Mouse (Mus musculus) kidney, embryonic 15.5 days (tissue): ENCODE data around the gene Slc22a20. TPM values are rescaled to one million over a fixed set of nuclear protein-coding genes. Genes with fewer than 3 reads are reported as not detected.

ENCODE experiments used
- ATAC-seq: fragments of 200-750 bp; cut with Nextera tagmentation; replicated peaks from 2 replicates; pipeline ENCODE4 v1.8.0; 2017; ENCODE audit warnings: moderate TSS enrichment; ENCODE audit not compliant: low FRiP score
- H3K27ac ChIP-seq: fragments of 300-500 bp; sonication (generic); 2 replicates; pipeline ENCODE4 v1.5.1; 2015; ENCODE audit warnings: mild to moderate bottlenecking, inconsistent platforms
- H3K27me3 ChIP-seq: fragments of 300-500 bp; sonication (generic); 2 replicates; pipeline ENCODE4 v1.6.1; 2015; ENCODE audit warnings: inconsistent platforms
- H3K36me3 ChIP-seq: fragments of 300-500 bp; sonication (generic); 2 replicates; pipeline ENCODE4 v1.6.1; 2015; ENCODE audit warnings: inconsistent platforms
- H3K4me1 ChIP-seq: fragments of 300-500 bp; sonication (generic); 2 replicates; pipeline ENCODE4 v1.6.1; 2015; ENCODE audit warnings: inconsistent platforms
- H3K4me2 ChIP-seq: fragments of 300-500 bp; sonication (generic); 2 replicates; pipeline ENCODE4 v1.6.1; 2015; ENCODE audit warnings: moderate library complexity, mild to moderate bottlenecking, inconsistent platforms
- H3K4me3 ChIP-seq: fragments of 300-500 bp; sonication (generic); replicated peaks from 2 replicates; pipeline ENCODE4 v1.5.1; 2015; ENCODE audit warnings: mild to moderate bottlenecking, inconsistent platforms
- H3K9ac ChIP-seq: fragments of 300-500 bp; sonication (generic); 2 replicates; pipeline ENCODE4 v1.6.1; 2015; ENCODE audit warnings: mild to moderate bottlenecking, inconsistent platforms
- H3K9me3 ChIP-seq: fragments of 300-500 bp; sonication (generic); replicated peaks from 2 replicates; pipeline ENCODE4 v1.6.1; 2016; ENCODE audit warnings: inconsistent platforms
- WGBS: fragments of 180-500 bp; shearing (Covaris S2); methylation state at CpG from one replicate; pipeline ENCODE4 v1.1.7; 2015; ENCODE audit warnings: mixed read lengths; 5-methylcytosine and 5-hydroxymethylcytosine counted together
- polyA plus RNA-seq: library from polyadenylated mRNA; unstranded; fragments of >200 nt; fragmentation: Nextera tagmentation; extraction: Ambion mirVana; gene quantifications from 2 replicates; pipeline ENCODE4 v1.2.1, GENCODE M21; 2015

Slc22a20 gene
- polyA plus RNA-seq, 1 experiment from 2014 or later, result not detected

DNA sequence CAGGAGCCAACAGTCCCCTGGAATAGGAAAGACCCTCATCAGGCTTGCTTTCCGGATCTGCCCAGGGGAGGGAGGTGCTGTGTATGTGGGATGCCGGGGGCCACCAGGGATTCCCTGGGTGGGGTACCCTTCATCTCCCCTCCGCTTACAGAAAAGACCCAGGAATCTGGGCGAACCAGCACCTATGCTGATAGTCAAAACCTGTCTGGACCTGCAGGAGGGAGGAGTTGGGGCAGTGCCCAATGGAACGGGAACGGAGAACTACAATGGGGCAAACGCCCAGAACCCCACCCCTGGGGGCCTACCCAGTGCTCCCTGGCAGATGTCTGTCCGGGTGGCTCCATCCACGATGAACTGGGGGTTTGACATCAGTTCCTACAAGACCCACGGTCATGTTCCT is 27.7 kb upstream of the Slc22a20 start:
- H3K4me2 ChIP-seq, result peak overlapping the region; percentile 93; the same call in 1 of the 2 replicates
- no peak overlapping the region for H3K4me3 ChIP-seq
- no peaks in the 10 kb centered on the region for H3K27me3 ChIP-seq
- no peak overlapping the region for H3K9ac ChIP-seq
- H3K36me3 ChIP-seq, result peaks cover 1% of the 10 kb centered on the region; the same call in 1 of the 2 replicates
- H3K9me3 ChIP-seq, result no peaks in the 10 kb centered on the region
- no peak for ATAC-seq
- H3K27ac ChIP-seq, result no peak overlapping the region
- WGBS, result 90% methylated on average over 10 of the region's 10 CpGs
- peaks cover 46% of the 10 kb centered on the region for H3K4me1 ChIP-seq

DNA sequence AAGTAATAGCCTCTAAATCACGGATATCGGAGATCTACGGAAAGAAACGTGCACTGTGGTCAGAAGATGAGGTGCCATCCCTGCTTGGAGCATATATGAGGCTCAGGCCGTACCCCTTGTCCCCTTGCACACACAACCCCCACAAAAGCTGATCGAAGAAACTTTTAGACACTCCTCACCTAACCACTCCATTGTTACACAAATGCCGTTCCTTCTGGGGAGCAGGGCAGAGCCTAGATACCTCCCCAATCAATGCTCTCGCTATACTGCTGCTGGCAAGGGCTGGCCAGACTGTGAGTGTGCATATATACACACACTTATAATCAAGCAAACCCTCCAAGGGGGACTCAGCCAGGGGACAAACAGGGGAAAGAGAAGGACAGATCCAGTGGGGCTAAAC is 23.2 kb upstream of the Slc22a20 start:
- no peak for ATAC-seq
- Histone ChIP-seq H3K36me3 (peaks cover 8% of the 10 kb centered on the region; the same call in 1 of the 2 replicates), H3K9me3 (no peaks in the 10 kb centered on the region), H3K27ac (no peak overlapping the region), H3K27me3 (no peaks in the 10 kb centered on the region), H3K4me2 (no peak overlapping the region), H3K9ac (no peak overlapping the region), H3K4me3 (no peak overlapping the region), H3K4me1 (peaks cover 31% of the 10 kb centered on the region)
- 79% methylated on average over 8 of the region's 8 CpGs for WGBS

DNA sequence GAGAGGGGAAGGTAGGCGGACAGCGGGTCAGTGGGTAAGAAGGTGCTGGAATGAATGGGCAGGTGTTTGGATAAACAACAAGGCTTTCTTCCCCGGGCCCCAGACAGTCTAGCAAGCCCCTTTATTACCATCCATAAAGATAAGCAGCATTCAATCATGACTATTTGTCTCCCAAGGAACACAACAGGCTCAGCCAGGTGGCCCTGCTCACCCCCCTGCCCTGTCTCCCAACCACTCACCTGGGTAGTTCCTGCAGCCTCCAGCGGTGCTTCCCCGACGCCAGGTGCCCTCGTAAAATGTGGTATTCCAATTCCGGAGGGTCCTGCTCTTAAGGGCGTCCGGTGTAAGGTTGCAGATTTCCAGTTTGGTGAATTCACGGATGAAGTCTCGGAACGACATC is 21.1 kb upstream of the Slc22a20 start:
- ATAC-seq, result no peak
- Histone ChIP-seq H3K27ac (peak overlapping the region; percentile 6; the same call in 1 of the 2 replicates), H3K9me3 (no peaks in the 10 kb centered on the region), H3K9ac (no peak overlapping the region), H3K27me3 (no peaks in the 10 kb centered on the region), H3K4me2 (no peak overlapping the region), H3K4me1 (peaks cover 18% of the 10 kb centered on the region), H3K4me3 (no peak overlapping the region), H3K36me3 (peaks cover 8% of the 10 kb centered on the region; the same call in 1 of the 2 replicates)
- whole genome bisulfite sequencing, result 43% methylated on average over 13 of the region's 13 CpGs

DNA sequence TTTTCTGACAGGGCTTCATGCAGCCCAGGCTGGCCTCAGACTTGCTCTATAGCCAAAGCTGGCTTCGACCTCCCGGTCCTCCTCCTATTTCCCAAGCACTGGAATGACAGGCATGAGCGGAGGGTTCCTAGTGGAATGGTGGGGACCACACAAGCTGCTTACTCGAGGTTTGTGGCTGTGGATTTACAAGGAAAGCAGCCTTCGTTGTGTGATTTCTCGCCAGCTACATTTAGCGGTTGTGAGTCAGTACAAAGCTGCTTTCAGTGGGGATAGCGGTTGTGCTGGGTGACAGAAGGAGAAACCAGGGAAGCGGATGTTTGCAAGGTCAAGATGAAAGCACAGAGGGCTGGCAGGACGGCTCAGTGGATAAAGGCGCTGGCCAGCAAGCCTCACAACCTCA is 19.6 kb upstream of the Slc22a20 start:
- no peaks in the 10 kb centered on the region for H3K9me3 ChIP-seq

DNA sequence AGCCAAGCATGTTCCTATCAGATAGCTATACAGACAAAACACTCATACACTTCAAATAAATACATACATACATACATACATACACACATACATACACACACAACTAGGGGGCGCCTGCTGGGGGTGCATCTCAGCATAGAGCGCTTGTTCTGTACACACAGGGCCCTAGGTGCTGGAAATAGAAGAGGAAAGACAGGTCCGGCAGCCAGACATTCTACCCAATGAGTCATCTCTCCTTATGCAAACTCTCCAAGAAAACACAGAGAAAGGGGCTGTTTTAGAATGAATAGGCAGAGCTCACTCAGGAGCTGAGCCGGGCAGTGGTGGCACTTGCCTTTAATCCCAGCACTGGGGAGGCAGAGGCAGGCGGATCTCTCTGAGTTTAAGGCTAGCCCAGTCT is 14.0 kb upstream of the Slc22a20 start:
- Histone ChIP-seq H3K9me3 (no peaks in the 10 kb centered on the region), H3K4me2 (no peak overlapping the region), H3K4me3 (no peak overlapping the region), H3K4me1 (peaks cover 3% of the 10 kb centered on the region; the same call in 1 of the 2 replicates), H3K27ac (no peak overlapping the region), H3K27me3 (no peaks in the 10 kb centered on the region), H3K9ac (no peak overlapping the region), H3K36me3 (no peaks in the 10 kb centered on the region)
- 81% methylated on average over 5 of the region's 5 CpGs for WGBS
- ATAC-seq, result no peak

More for the DNA sequence above, 19.6 kb upstream of the Slc22a20 start:
- no peak for ATAC-seq
- peaks cover 8% of the 10 kb centered on the region; the same call in 1 of the 2 replicates for H3K36me3 ChIP-seq
- WGBS, result 60% methylated on average over 11 of the region's 11 CpGs
- no peak overlapping the region for H3K9ac ChIP-seq
- no peak overlapping the region for H3K27ac ChIP-seq
- H3K4me1 ChIP-seq, result peaks cover 16% of the 10 kb centered on the region
- no peaks in the 10 kb centered on the region for H3K27me3 ChIP-seq
- H3K4me2 ChIP-seq, result no peak overlapping the region
- H3K4me3 ChIP-seq, result no peak overlapping the region

DNA sequence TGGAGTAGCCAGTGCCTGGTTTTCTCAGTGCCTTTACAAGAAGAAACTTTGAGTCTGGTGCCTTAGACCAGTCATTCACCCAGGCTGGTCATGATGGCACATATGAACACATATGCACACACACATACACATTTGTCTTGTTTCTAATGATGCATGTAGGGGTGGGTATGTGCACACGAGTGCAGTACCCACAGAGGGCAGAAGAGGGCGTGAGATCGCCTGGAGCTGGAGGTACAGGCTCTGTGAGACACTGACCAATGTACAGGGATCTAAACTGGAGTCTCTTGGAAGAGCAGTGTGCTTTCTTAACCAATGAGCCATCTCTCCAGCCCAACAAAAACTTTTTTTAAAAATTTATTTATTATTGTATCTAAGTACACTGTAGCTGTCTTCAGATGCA is 12.2 kb upstream of the Slc22a20 start:
- Histone ChIP-seq H3K9me3 (no peaks in the 10 kb centered on the region), H3K36me3 (0 out of 2 replicates have a peak, but pooled peaks cover 4% of the 10 kb centered on the region), H3K9ac (no peak overlapping the region), H3K4me3 (no peak overlapping the region), H3K27ac (no peak overlapping the region), H3K27me3 (no peaks in the 10 kb centered on the region), H3K4me2 (no peak overlapping the region), H3K4me1 (no peaks in the 10 kb centered on the region)
- no peak for ATAC-seq
- WGBS, result 85% methylated on average over 3 of the region's 3 CpGs

DNA sequence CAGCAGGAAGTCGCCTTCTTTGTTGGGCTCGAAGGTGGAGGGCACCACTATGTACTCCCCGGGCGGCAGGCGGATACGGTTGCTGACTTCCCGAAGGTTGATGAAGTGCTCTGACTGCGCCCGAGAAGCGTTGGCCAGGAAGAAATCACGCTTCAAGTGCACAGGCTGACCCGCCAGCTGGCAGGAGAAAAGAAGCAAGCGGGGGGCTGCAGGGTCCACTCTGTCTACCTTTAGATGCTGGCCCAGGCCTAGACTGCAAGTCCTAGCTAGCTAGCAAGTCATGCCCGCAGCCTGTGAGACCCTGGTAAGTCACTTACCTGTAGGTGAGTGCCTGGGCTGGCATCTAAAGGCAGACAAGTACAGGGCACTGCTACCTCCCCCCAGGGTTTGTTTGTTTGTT is 8.8 kb upstream of the Slc22a20 start:
- H3K4me1 ChIP-seq, result peaks cover 7% of the 10 kb centered on the region
- H3K36me3 ChIP-seq, result 0 out of 2 replicates have a peak, but pooled peaks cover 4% of the 10 kb centered on the region
- WGBS, result 75% methylated on average over 14 of the region's 14 CpGs
- no peak for ATAC-seq
- no peak overlapping the region for H3K9ac ChIP-seq
- no peaks in the 10 kb centered on the region for H3K9me3 ChIP-seq
- H3K4me3 ChIP-seq, result no peak overlapping the region
- H3K4me2 ChIP-seq, result no peak overlapping the region
- H3K27ac ChIP-seq, result no peak overlapping the region
- no peaks in the 10 kb centered on the region for H3K27me3 ChIP-seq

DNA sequence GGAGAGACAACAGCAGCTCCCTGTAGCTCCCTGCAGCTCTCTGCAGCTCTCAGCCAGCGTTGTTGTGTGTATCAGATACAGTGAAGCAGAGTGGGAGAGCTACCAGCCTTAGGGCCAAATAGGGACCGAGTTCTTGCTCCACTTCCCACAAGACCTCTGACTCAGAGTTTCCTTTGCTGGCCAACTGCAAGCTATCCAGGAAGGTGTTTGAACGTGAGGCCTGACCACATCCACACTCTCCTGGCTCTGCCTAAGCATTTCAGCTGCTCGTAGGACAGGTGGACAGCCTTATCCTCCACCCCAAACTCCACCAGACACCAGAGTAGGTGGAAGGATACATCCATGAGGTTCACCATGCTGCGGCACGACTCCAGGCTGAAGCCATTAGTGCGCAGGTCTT is 6.1 kb upstream of the Slc22a20 start:
- Histone ChIP-seq H3K27ac (no peak overlapping the region), H3K36me3 (0 out of 2 replicates have a peak, but pooled peaks cover 4% of the 10 kb centered on the region), H3K4me2 (no peak overlapping the region), H3K27me3 (no peaks in the 10 kb centered on the region), H3K4me1 (peaks cover 19% of the 10 kb centered on the region), H3K9me3 (no peaks in the 10 kb centered on the region), H3K9ac (no peak overlapping the region), H3K4me3 (no peak overlapping the region)
- no peak for ATAC-seq
- 85% methylated on average over 7 of the region's 7 CpGs for WGBS

DNA sequence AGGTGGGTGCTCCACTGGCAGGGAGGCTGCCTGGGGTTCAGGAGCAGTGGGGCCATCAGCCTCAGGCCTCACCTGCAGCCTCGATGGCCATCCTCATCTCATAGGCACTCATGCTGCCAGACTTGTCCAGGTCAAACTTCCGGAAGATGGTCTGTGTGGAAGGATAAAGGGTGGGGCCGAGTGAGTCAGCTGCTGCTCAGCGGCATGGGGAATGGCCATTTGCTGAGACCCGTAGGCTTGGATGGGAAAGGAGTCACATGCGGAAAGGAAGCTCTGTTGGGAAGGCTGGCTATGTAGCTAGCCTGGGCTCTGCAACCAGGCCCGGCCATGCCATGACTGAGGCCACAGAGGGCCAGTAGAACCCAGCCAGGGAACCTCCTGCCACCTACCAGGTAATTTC is 5.5 kb upstream of the Slc22a20 start:
- H3K4me2 ChIP-seq, result no peak overlapping the region
- WGBS, result 86% methylated on average over 7 of the region's 7 CpGs
- no peak overlapping the region for H3K4me3 ChIP-seq
- H3K27ac ChIP-seq, result no peak overlapping the region
- no peak overlapping the region for H3K9ac ChIP-seq
- 0 out of 2 replicates have a peak, but pooled peaks cover 4% of the 10 kb centered on the region for H3K36me3 ChIP-seq
- no peaks in the 10 kb centered on the region for H3K27me3 ChIP-seq
- peaks cover 19% of the 10 kb centered on the region for H3K4me1 ChIP-seq
- no peak for ATAC-seq
- no peaks in the 10 kb centered on the region for H3K9me3 ChIP-seq

DNA sequence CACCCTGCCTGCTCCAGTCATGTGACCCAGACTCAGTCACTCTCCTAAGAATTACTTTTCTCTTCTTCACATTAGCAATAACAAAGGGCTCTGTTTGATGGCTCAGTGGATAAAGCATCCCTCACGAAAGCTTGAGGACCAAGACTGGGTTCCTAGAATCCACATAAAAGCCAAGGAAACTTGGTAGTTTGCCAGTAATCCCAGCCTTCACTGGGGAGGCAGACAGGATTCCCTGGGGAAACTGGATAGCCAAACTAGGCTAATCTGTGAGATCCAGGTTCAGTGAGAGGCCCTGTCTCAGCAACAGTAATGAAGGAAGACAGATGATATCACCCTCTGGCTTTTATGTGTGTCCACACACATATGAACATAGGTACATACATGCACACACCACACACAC is 5.0 kb upstream of the Slc22a20 start:
- no peaks in the 10 kb centered on the region for H3K27me3 ChIP-seq
- 82% methylated on average over 1 of the region's 1 CpGs for WGBS
- H3K9me3 ChIP-seq, result no peaks in the 10 kb centered on the region
- H3K4me2 ChIP-seq, result no peak overlapping the region
- H3K4me1 ChIP-seq, result peaks cover 19% of the 10 kb centered on the region
- H3K4me3 ChIP-seq, result no peak overlapping the region
- H3K36me3 ChIP-seq, result 0 out of 2 replicates have a peak, but pooled peaks cover 4% of the 10 kb centered on the region
- no peak overlapping the region for H3K27ac ChIP-seq
- no peak for ATAC-seq
- no peak overlapping the region for H3K9ac ChIP-seq

DNA sequence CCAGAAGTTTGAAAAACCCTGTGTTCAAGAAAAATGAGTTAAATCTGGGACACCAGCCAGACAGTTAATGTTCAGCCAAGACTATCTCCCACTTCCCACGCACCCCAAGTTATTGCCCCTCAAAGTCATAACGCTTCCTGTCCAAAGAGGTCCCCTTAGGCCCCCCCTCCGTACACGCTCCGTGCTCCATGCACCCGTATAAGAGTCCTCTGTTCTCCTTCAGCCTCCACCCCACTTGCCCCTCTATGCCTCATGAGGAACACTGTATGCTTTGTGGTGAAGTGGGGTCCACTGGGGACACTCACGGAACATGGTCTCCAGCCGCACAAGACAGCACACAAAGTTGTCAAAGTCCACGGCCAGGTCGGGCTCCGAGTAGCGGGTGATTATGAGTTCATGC is 4.1 kb upstream of the Slc22a20 start:
- no peak for ATAC-seq
- Histone ChIP-seq H3K36me3 (0 out of 2 replicates have a peak, but pooled peaks cover 4% of the 10 kb centered on the region), H3K4me3 (no peak overlapping the region), H3K9me3 (no peaks in the 10 kb centered on the region), H3K9ac (no peak overlapping the region), H3K4me2 (no peak overlapping the region), H3K27ac (peak overlapping the region; percentile 75; the same call in 1 of the 2 replicates), H3K27me3 (no peaks in the 10 kb centered on the region), H3K4me1 (peaks cover 19% of the 10 kb centered on the region)
- 83% methylated on average over 12 of the region's 12 CpGs for WGBS

DNA sequence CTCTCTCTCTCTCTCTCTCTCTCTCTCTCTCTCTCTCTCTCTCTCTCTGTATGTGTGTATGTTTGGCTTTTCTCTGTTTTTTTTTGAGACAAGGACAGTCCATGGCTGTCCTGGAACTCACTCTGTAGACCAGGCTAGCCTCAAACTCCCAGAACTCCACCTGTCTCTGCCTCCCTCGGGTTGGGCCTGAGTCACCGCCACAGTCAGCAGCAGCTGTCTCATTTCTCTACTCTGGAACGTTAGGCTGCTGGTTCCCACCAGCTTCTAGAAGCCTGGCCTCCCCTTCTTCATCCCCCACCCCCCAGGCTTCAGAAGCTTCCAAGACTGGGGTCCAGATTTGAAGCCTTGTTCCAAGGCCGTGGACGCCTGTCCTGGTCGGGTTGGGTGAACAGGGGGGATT is 3.6 kb upstream of the Slc22a20 start:
- Histone ChIP-seq H3K27me3 (no peaks in the 10 kb centered on the region), H3K4me3 (no peak overlapping the region), H3K4me2 (peak overlapping the region; percentile 50; the same call in 1 of the 2 replicates), H3K9ac (no peak overlapping the region), H3K9me3 (no peaks in the 10 kb centered on the region), H3K36me3 (0 out of 2 replicates have a peak, but pooled peaks cover 4% of the 10 kb centered on the region), H3K27ac (peak overlapping the region; percentile 75), H3K4me1 (peaks cover 19% of the 10 kb centered on the region)
- ATAC-seq, result no peak
- WGBS, result 61% methylated on average over 6 of the region's 6 CpGs
